Mouse (Mus musculus) cortical plate, adult 2 months (tissue): ENCODE measurements around the gene Znfx1. TPM values are rescaled to one million over a fixed set of nuclear protein-coding genes. Genes with fewer than 3 reads are reported as not detected.

ENCODE experiments used
- H3K27ac ChIP-seq: fragments of 200-500 bp; 2 replicates; pipeline ENCODE4 v1.5.1; 2012; ENCODE audit warnings: low read length, control low read depth, inconsistent platforms; ENCODE audit not compliant: insufficient read depth
- H3K4me1 ChIP-seq: fragments of 200-500 bp; 2 replicates; pipeline ENCODE4 v1.6.1; 2011; ENCODE audit warnings: low read length; ENCODE audit not compliant: control insufficient read depth, insufficient read depth
- H3K4me3 ChIP-seq: fragments of 200-500 bp; 2 replicates; pipeline ENCODE4 v1.5.1; 2011; ENCODE audit warnings: mild to moderate bottlenecking, low read length, control low read depth; ENCODE audit not compliant: insufficient read depth
- CTCF ChIP-seq: fragments of 200-500 bp; IDR thresholded peaks from 2 replicates; pipeline ENCODE4 v1.5.1; 2011; ENCODE audit warnings: mild to moderate bottlenecking, control low read depth, low read length; ENCODE audit not compliant: insufficient read depth; ENCODE audit errors: extremely low read depth
- POLR2A ChIP-seq: fragments of 200-500 bp; IDR thresholded peaks from 2 replicates; pipeline ENCODE4 v1.6.1; 2011; ENCODE audit warnings: mild to moderate bottlenecking, low read length, control low read depth; ENCODE audit not compliant: insufficient read depth; ENCODE audit errors: extremely low read depth
- polyA plus RNA-seq: library from polyadenylated mRNA; depleted of rRNA; stranded (reverse); fragments of >200 nt; gene quantifications from 2 replicates; pipeline ENCODE4 v1.2.3, GENCODE M21; 2012

The Znfx1 gene
- polyA plus RNA-seq, 1 experiment, result 37.1 TPM

- TF ChIP-seq POLR2A (no peak), CTCF (no peak)
- Histone ChIP-seq H3K27ac (no peak overlapping the region), H3K4me3 (no peak overlapping the region)
These were observed 18.8 kb upstream of the Znfx1 start for GRCm38 (mm10) chr2:167081639-167082038.

GRCm38 (mm10) chr2:167081135-167081534, 18.3 kb upstream of the Znfx1 start:
- Histone ChIP-seq H3K4me1 (peaks cover 4% of the 10 kb centered on the region), H3K27ac (no peak overlapping the region), H3K4me3 (no peak overlapping the region)
- TF ChIP-seq CTCF, result no peak
- no peak for TF ChIP-seq POLR2A

More at GRCm38 (mm10) chr2:167081639-167082038, 18.8 kb upstream of the Znfx1 start:
- peaks cover 4% of the 10 kb centered on the region for H3K4me1 ChIP-seq

- H3K4me1 ChIP-seq, result peaks cover 4% of the 10 kb centered on the region
- TF ChIP-seq POLR2A (no peak), CTCF (no peak)
- 0 out of 2 replicates have a peak overlapping the region, but pooled peaks have one; percentile 86 for H3K27ac ChIP-seq
- H3K4me3 ChIP-seq, result no peak overlapping the region
These were observed 17.6 kb upstream of the Znfx1 start for GRCm38 (mm10) chr2:167080387-167080786.

- no peak for TF ChIP-seq POLR2A
- no peak for TF ChIP-seq CTCF
- Histone ChIP-seq H3K27ac (peak overlapping the region; percentile 86), H3K4me1 (peaks cover 4% of the 10 kb centered on the region), H3K4me3 (no peak overlapping the region)
These were observed 16.9 kb upstream of the Znfx1 start for GRCm38 (mm10) chr2:167079535-167080257.

- H3K4me1 ChIP-seq, result peaks cover 4% of the 10 kb centered on the region
- H3K27ac ChIP-seq, result peak overlapping the region; percentile 97
- no peak for TF ChIP-seq POLR2A
- TF ChIP-seq CTCF, result no peak
- no peak overlapping the region for H3K4me3 ChIP-seq
These were observed 16.2 kb upstream of the Znfx1 start for GRCm38 (mm10) chr2:167078931-167079495.

GRCm38 (mm10) chr2:167078486-167078885, 15.7 kb upstream of the Znfx1 start:
- peaks cover 4% of the 10 kb centered on the region for H3K4me1 ChIP-seq
- TF ChIP-seq CTCF (no peak), POLR2A (no peak)
- H3K27ac ChIP-seq, result peak overlapping the region; percentile 97
- H3K4me3 ChIP-seq, result no peak overlapping the region

- Histone ChIP-seq H3K4me3 (no peak overlapping the region), H3K27ac (no peak overlapping the region), H3K4me1 (peaks cover 4% of the 10 kb centered on the region)
- TF ChIP-seq POLR2A (no peak), CTCF (no peak)
These were observed 14.6 kb upstream of the Znfx1 start for GRCm38 (mm10) chr2:167077199-167077962.

- Histone ChIP-seq H3K4me1 (peaks cover 4% of the 10 kb centered on the region), H3K27ac (no peak overlapping the region), H3K4me3 (no peak overlapping the region)
- TF ChIP-seq POLR2A (no peak), CTCF (no peak)
These were observed 13.9 kb upstream of the Znfx1 start for GRCm38 (mm10) chr2:167076759-167077158.

- Histone ChIP-seq H3K27ac (no peak overlapping the region), H3K4me1 (peaks cover 4% of the 10 kb centered on the region), H3K4me3 (no peak overlapping the region)
- no peak for TF ChIP-seq CTCF
- TF ChIP-seq POLR2A, result no peak
These were observed 13.5 kb upstream of the Znfx1 start for GRCm38 (mm10) chr2:167076352-167076751.
